Mouse (Mus musculus): Measurements from ENCODE around the gene Cxcl1. TPM values are rescaled to one million over a fixed set of nuclear protein-coding genes. Genes with fewer than 3 reads are reported as not detected.

The Cxcl1 gene
- polyA plus RNA-seq, 2 experiments, result 1.8 to 2.3 TPM

DNA sequence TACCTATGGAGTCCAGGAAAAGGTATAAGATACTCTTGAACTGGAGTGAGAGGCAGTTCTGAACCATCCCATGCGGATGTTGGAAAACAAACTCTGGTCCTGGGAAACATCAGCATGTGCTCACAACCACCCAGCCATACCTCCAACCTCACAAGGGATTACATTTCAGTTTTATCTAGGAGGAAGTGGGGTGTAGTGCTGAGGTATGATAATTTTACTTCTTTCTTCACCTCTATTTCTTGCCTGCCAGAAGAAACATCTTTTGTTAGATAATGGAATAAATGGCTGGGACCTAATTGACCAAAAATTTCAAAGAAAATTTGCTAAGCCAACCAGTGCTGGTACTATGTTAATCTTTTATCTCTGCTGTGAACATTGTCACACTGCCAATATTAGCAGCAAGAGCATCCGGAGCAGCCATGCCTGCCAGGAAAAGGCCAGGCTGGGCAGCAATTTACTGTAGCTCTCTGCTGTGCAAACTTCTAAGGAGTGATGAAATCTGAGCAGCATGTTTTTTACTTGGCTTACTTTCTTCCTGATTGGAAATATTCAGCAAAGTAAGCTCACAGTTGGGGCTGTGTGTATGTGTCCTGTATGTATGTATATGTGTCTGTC lies 6.3 kb upstream of the Cxcl1 start:
- no peak overlapping the region for H3K9ac ChIP-seq (ENCODE audit: low read depth, low read length, severe bottlenecking)
- no peak for ATAC-seq (ENCODE audit: low FRiP score, low read depth)
- no peak overlapping the region for H3K27ac ChIP-seq (replicated peaks; ENCODE audit: low read depth, low read length)

DNA sequence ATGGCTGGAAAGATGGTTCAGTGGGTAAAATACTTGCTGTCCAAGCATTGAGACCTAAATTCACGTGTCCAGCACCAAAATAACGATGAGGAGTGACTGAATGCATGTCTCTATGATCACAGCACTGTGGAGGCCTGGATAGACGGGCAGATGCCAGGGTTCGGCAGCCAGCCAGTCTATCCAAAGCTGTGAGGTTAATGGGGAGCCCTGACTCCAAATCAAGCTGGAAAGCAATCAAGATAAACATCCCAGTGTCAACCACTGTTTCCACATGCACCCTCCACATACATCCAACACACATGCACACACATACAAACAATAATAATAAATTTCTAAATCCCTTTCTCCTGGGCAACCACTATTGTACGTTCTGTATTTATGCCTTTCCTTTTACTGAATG lies 2.4 kb upstream of the Cxcl1 start:
- TF ChIP-seq POLR2A (IDR thresholded peaks at IDR 0.05; ENCODE audit: borderline replicate concordance, extremely low read depth, insufficient read depth, insufficient read length), result no peak
- H3K4me1 ChIP-seq (ENCODE audit: control insufficient read depth, insufficient read depth, low read length), result peaks cover 6% of the 10 kb centered on the region
- H3K4me3 ChIP-seq (replicated peaks; ENCODE audit: low read length), result no peak overlapping the region
- H3K9ac ChIP-seq (ENCODE audit: low read depth, low read length, severe bottlenecking), result no peak overlapping the region
- H3K4me2 ChIP-seq (replicated peaks; ENCODE audit: low read depth, low read length, severe bottlenecking), result no peak overlapping the region
- ATAC-seq (ENCODE audit: low FRiP score, low read depth) (no peak), DNase-seq (ENCODE audit: low spot score) (no peak)
- 78% methylated on average over 5 of the region's 5 CpGs for WGBS
- H3K36me3 ChIP-seq (ENCODE audit: control insufficient read depth, insufficient read depth, low read length), result no peaks in the 10 kb centered on the region
- no peaks in the 10 kb centered on the region for H3K9me3 ChIP-seq (ENCODE audit: control insufficient read depth, low read length)
- H3K27me3 ChIP-seq (ENCODE audit: control insufficient read depth, insufficient read depth, low read length), result no peaks in the 10 kb centered on the region; the same call in 1 of the 2 replicates
- H3K27ac ChIP-seq (replicated peaks; ENCODE audit: low read depth, low read length), result no peak overlapping the region

More for the DNA sequence above, 6.3 kb upstream of the Cxcl1 start:
- TF ChIP-seq POLR2A (IDR thresholded peaks at IDR 0.05; ENCODE audit: borderline replicate concordance, extremely low read depth, insufficient read depth, insufficient read length), result no peak
- Histone ChIP-seq H3K4me3 (replicated peaks; ENCODE audit: low read length) (no peak overlapping the region), H3K27me3 (ENCODE audit: control insufficient read depth, insufficient read depth, low read length) (no peaks in the 10 kb centered on the region), H3K36me3 (ENCODE audit: control insufficient read depth, insufficient read depth, low read length) (no peaks in the 10 kb centered on the region), H3K4me2 (replicated peaks; ENCODE audit: low read depth, low read length, severe bottlenecking) (no peak overlapping the region), H3K9me3 (ENCODE audit: control insufficient read depth, low read length) (no peaks in the 10 kb centered on the region), H3K4me1 (ENCODE audit: control insufficient read depth, insufficient read depth, low read length) (no peaks in the 10 kb centered on the region)
- DNase-seq (ENCODE audit: low spot score), result no peak
- 63% methylated on average over 2 of the region's 2 CpGs for WGBS

DNA sequence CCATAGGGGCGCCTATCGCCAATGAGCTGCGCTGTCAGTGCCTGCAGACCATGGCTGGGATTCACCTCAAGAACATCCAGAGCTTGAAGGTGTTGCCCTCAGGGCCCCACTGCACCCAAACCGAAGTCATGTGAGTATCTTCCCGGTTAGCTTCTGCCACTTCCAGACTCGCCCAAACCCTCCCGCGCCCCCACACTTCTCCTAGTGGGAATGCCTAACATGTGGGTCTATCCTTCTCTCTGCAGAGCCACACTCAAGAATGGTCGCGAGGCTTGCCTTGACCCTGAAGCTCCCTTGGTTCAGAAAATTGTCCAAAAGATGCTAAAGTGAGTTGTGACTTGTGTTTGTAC lies 398 bp downstream of the Cxcl1 start:
- no peaks in the 10 kb centered on the region for H3K9me3 ChIP-seq (ENCODE audit: control insufficient read depth, low read length)
- H3K27ac ChIP-seq (replicated peaks; ENCODE audit: low read depth, low read length), result no peak overlapping the region
- H3K4me1 ChIP-seq (ENCODE audit: control insufficient read depth, insufficient read depth, low read length), result peaks cover 6% of the 10 kb centered on the region
- no peak for TF ChIP-seq POLR2A (IDR thresholded peaks at IDR 0.05; ENCODE audit: borderline replicate concordance, extremely low read depth, insufficient read depth, insufficient read length)
- DNase-seq (ENCODE audit: low spot score) (no peak), ATAC-seq (ENCODE audit: low FRiP score, low read depth) (peak; percentile 55; the same call in 1 of the 2 replicates)
- WGBS, result 37% methylated on average over 10 of the region's 10 CpGs
- peak overlapping the region; percentile 78 for H3K4me2 ChIP-seq (replicated peaks; ENCODE audit: low read depth, low read length, severe bottlenecking)
- no peaks in the 10 kb centered on the region for H3K36me3 ChIP-seq (ENCODE audit: control insufficient read depth, insufficient read depth, low read length)
- H3K9ac ChIP-seq (ENCODE audit: low read depth, low read length, severe bottlenecking), result peak overlapping the region; percentile 55
- H3K27me3 ChIP-seq (ENCODE audit: control insufficient read depth, insufficient read depth, low read length), result no peaks in the 10 kb centered on the region; the same call in 1 of the 2 replicates
- H3K4me3 ChIP-seq (replicated peaks; ENCODE audit: low read length), result peak overlapping the region; percentile 44

DNA sequence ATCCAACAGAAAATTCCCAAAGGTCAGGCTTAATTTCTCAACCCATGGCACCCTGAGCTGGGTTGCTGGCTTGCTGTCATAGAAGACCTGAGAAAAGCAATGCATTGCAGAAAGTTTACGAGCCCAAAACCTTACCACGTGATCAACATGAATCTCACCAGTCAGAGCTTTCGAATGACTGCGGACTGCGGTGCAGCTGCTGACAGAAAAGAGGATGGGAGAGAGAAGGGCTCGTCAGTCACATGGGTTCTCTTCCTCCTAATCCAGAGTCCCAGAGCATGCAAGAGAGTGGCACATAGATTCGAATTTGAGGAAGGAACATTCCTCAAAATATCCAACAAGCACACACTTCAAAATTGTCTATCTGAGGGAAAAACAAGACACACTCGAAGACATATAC lies 3.2 kb downstream of the Cxcl1 start:
- Histone ChIP-seq H3K9me3 (ENCODE audit: control insufficient read depth, low read length) (no peaks in the 10 kb centered on the region), H3K4me1 (ENCODE audit: control insufficient read depth, insufficient read depth, low read length) (peaks cover 6% of the 10 kb centered on the region), H3K36me3 (ENCODE audit: control insufficient read depth, insufficient read depth, low read length) (no peaks in the 10 kb centered on the region), H3K4me2 (replicated peaks; ENCODE audit: low read depth, low read length, severe bottlenecking) (no peak overlapping the region), H3K9ac (ENCODE audit: low read depth, low read length, severe bottlenecking) (no peak overlapping the region), H3K27me3 (ENCODE audit: control insufficient read depth, insufficient read depth, low read length) (no peaks in the 10 kb centered on the region; the same call in 1 of the 2 replicates), H3K27ac (replicated peaks; ENCODE audit: low read depth, low read length) (no peak overlapping the region), H3K4me3 (replicated peaks; ENCODE audit: low read length) (no peak overlapping the region)
- ATAC-seq (ENCODE audit: low FRiP score, low read depth), result no peak
- no peak for TF ChIP-seq POLR2A (IDR thresholded peaks at IDR 0.05; ENCODE audit: borderline replicate concordance, extremely low read depth, insufficient read depth, insufficient read length)
- DNase-seq (ENCODE audit: low spot score), result no peak
- 64% methylated on average over 8 of the region's 8 CpGs for WGBS

DNA sequence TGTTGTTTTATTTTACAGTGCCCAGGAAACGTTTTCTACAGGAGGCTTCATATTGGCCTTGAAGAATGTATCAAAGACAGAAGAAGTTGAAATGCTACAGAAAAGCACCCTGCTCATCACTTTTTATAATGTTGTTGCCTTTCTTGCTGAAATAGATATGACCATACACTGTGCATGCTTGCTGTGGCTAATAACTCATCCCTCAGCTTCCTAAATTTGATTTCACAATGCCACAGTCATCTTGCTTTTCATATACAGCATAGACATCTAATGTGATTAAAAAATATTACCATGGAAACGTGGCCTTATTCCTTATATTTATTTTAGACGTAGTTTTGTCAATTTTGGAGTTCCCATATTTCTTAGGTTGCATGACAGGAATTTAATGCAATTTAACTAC lies 6.4 kb downstream of the Cxcl1 start:
- TF ChIP-seq POLR2A (IDR thresholded peaks at IDR 0.05; ENCODE audit: borderline replicate concordance, extremely low read depth, insufficient read depth, insufficient read length), result no peak
- no peaks in the 10 kb centered on the region for H3K9me3 ChIP-seq (ENCODE audit: control insufficient read depth, low read length)
- 77% methylated on average over 3 of the region's 3 CpGs for WGBS
- H3K4me3 ChIP-seq (replicated peaks; ENCODE audit: low read length), result no peak overlapping the region
- H3K4me1 ChIP-seq (ENCODE audit: control insufficient read depth, insufficient read depth, low read length), result peaks cover 9% of the 10 kb centered on the region
- no peaks in the 10 kb centered on the region for H3K36me3 ChIP-seq (ENCODE audit: control insufficient read depth, insufficient read depth, low read length)
- H3K4me2 ChIP-seq (replicated peaks; ENCODE audit: low read depth, low read length, severe bottlenecking), result no peak overlapping the region
- H3K9ac ChIP-seq (ENCODE audit: low read depth, low read length, severe bottlenecking), result no peak overlapping the region
- ATAC-seq (ENCODE audit: low FRiP score, low read depth), result no peak
- H3K27me3 ChIP-seq (ENCODE audit: control insufficient read depth, insufficient read depth, low read length), result no peaks in the 10 kb centered on the region
- no peak for DNase-seq (ENCODE audit: low spot score)
- H3K27ac ChIP-seq (replicated peaks; ENCODE audit: low read depth, low read length), result no peak overlapping the region

Measured in limb, embryonic 14.5 days (tissue).